Mouse (Mus musculus) lung, embryonic 14.5 days (tissue): Measurements from ENCODE around the gene Gm498. TPM values are rescaled to one million over a fixed set of nuclear protein-coding genes. Genes with fewer than 3 reads are reported as not detected.

ENCODE experiments used
- ATAC-seq: fragments of 200-750 bp; cut with Nextera tagmentation; 2 replicates; pipeline ENCODE4 v1.8.0; 2017; ENCODE audit warnings: mild to moderate bottlenecking, moderate TSS enrichment, moderate library complexity; ENCODE audit not compliant: insufficient read depth
- DNase-seq: peaks from one replicate; pipeline ENCODE4 v3.0.0-alpha.2; 2015
- H3K27ac ChIP-seq: fragments of 300-500 bp; sonication (generic); 2 replicates; pipeline ENCODE4 v1.5.1; 2014; ENCODE audit warnings: low read depth, mild to moderate bottlenecking, moderate library complexity
- H3K27me3 ChIP-seq: fragments of 300-500 bp; sonication (generic); 2 replicates; pipeline ENCODE4 v1.6.1; 2014; ENCODE audit warnings: low read length, control low read depth; ENCODE audit not compliant: insufficient read depth
- H3K36me3 ChIP-seq: fragments of 300-500 bp; sonication (generic); 2 replicates; pipeline ENCODE4 v1.6.1; 2014; ENCODE audit warnings: control low read depth; ENCODE audit not compliant: insufficient read depth
- H3K4me1 ChIP-seq: fragments of 300-500 bp; sonication (generic); 2 replicates; pipeline ENCODE4 v1.6.1; 2014; ENCODE audit warnings: antibody characterized with exemption, control low read depth; ENCODE audit not compliant: insufficient read depth
- H3K4me2 ChIP-seq: fragments of 300-500 bp; sonication (generic); 2 replicates; pipeline ENCODE4 v1.6.1; 2014; ENCODE audit warnings: mild to moderate bottlenecking
- H3K4me3 ChIP-seq: fragments of 300-500 bp; sonication (generic); 2 replicates; pipeline ENCODE4 v1.5.1; 2014; ENCODE audit warnings: low read depth, low read length
- H3K9ac ChIP-seq: fragments of 300-500 bp; sonication (generic); 2 replicates; pipeline ENCODE4 v1.6.1; 2014
- H3K9me3 ChIP-seq: fragments of 300-500 bp; sonication (generic); 2 replicates; pipeline ENCODE4 v1.6.1; 2016; ENCODE audit warnings: low read depth, low read length, control low read depth
- CTCF ChIP-seq: IDR thresholded peaks from 2 replicates; pipeline ENCODE4 v1.5.1; 2016; ENCODE audit warnings: antibody characterized with exemption, low read depth
- WGBS: fragments of 180-500 bp; shearing (Covaris S2); extraction: QIAGEN DNeasy Blood & Tissue Kit; methylation state at CpG from one replicate; pipeline ENCODE4 v1.1.7; 2014; 5-methylcytosine and 5-hydroxymethylcytosine counted together
- polyA plus RNA-seq: library from polyadenylated mRNA; unstranded; fragments of >200 nt; fragmentation: Nextera tagmentation; extraction: Ambion mirVana; gene quantifications from 2 replicates; pipeline ENCODE4 v1.2.1, GENCODE M21; 2014

The Gm498 gene
- polyA plus RNA-seq, 1 experiment from 2014 or later = not detected

DNA sequence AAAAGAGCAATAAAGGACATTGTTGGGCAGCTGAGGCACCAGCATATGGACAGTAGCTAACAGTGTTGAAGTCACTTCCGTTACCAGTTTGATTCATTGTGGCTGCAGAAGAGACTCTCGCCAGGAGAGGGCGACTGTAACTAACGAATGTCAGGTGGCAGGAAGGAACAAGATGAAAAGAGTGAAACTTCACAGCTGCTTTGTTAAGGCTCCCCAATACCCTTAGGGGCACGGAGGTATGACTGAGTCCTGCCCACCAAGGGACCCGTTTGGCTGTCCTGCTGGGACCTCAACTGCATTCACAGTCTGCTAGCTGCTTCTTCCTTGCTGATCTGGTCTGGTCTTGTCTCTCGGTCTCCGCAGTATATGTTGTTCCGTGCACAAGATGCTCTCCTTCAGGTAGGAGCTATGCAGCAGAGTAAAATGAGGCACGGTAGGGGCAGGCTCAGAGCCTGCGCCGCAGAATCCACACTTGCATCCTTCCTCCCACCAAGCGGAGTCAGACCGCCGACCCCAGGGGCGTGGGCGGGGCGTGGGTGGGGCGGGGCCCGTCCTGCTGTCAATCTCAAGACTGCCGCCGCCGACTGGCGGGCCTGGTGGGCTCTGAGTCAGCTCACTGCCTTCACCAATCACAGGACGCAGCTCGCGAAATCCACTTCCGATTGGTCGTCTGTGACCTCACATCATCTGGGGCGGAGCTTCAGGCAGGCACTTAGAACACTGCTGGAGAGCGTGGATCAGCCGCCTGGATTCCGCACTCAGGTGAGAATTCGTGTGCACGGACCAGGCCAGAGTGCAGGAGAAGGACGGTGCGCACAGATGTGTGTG, 36.9 kb upstream of the Gm498 start:
- Histone ChIP-seq H3K27ac (peak overlapping the region; percentile 87), H3K36me3 (0 out of 2 replicates have a peak, but pooled peaks cover 5% of the 10 kb centered on the region), H3K9me3 (no peaks in the 10 kb centered on the region), H3K4me2 (peak overlapping the region; percentile 84), H3K4me3 (peak overlapping the region; percentile 64), H3K4me1 (0 out of 2 replicates have a peak, but pooled peaks cover 6% of the 10 kb centered on the region), H3K27me3 (no peaks in the 10 kb centered on the region), H3K9ac (peak overlapping the region; percentile 67)
- peak; percentile 98 for DNase-seq
- peak; percentile 93 for TF ChIP-seq CTCF
- ATAC-seq = peak; percentile 98
- 2% methylated on average over 36 of the region's 37 CpGs for WGBS

DNA sequence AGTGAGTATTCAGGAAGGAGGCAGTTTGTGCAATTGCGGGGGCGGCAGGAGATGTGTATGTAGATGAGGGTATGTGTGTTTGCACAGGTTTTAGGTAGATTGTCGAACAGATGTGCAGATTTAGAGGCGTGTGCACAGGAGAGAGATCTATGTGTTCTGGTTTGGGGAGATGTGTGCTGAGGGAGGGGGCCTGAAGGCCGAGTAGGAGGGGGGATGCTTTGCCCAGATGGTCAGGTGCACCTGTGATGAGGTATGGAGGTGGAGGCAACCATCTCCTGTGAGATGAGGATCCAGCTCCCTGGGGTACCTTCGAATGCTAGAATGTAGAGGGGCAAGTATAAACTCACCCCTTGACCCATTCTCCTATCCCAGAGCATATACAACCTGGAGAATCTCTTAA, 36.2 kb upstream of the Gm498 start:
- H3K4me1 ChIP-seq = 0 out of 2 replicates have a peak, but pooled peaks cover 6% of the 10 kb centered on the region
- no peak for DNase-seq
- peak; percentile 25; the same call in 1 of the 2 replicates for ATAC-seq
- 9% methylated on average over 6 of the region's 6 CpGs for WGBS
- 0 out of 2 replicates have a peak, but pooled peaks cover 5% of the 10 kb centered on the region for H3K36me3 ChIP-seq
- no peak overlapping the region for H3K27ac ChIP-seq
- no peaks in the 10 kb centered on the region for H3K9me3 ChIP-seq
- peak overlapping the region; percentile 64 for H3K4me3 ChIP-seq
- H3K4me2 ChIP-seq = peak overlapping the region; percentile 84
- no peaks in the 10 kb centered on the region for H3K27me3 ChIP-seq
- TF ChIP-seq CTCF = no peak
- peak overlapping the region; percentile 49 for H3K9ac ChIP-seq

- Histone ChIP-seq H3K4me2 (no peak overlapping the region), H3K4me3 (no peak overlapping the region), H3K9me3 (no peaks in the 10 kb centered on the region), H3K36me3 (peaks cover 13% of the 10 kb centered on the region), H3K27ac (no peak overlapping the region), H3K9ac (no peak overlapping the region), H3K4me1 (0 out of 2 replicates have a peak, but pooled peaks cover 6% of the 10 kb centered on the region), H3K27me3 (no peaks in the 10 kb centered on the region)
- TF ChIP-seq CTCF = no peak
- peak; percentile 1 for DNase-seq
- WGBS = 75% methylated on average over 8 of the region's 8 CpGs
- no peak for ATAC-seq
Observed at GRCm38 (mm10) chr7:143832196-143832595, 34.4 kb upstream of the Gm498 start.

- Histone ChIP-seq H3K27ac (no peak overlapping the region), H3K27me3 (no peaks in the 10 kb centered on the region), H3K4me2 (no peak overlapping the region), H3K9me3 (no peaks in the 10 kb centered on the region), H3K36me3 (peaks cover 17% of the 10 kb centered on the region), H3K4me1 (0 out of 2 replicates have a peak, but pooled peaks cover 6% of the 10 kb centered on the region), H3K4me3 (no peak overlapping the region), H3K9ac (no peak overlapping the region)
- DNase-seq (no peak), ATAC-seq (no peak)
- 88% methylated on average over 2 of the region's 2 CpGs for WGBS
- TF ChIP-seq CTCF = no peak
Observed at GRCm38 (mm10) chr7:143832611-143833010, 34.0 kb upstream of the Gm498 start.

GRCm38 (mm10) chr7:143833581-143834190, 33.0 kb upstream of the Gm498 start:
- TF ChIP-seq CTCF = no peak
- Histone ChIP-seq H3K9me3 (no peaks in the 10 kb centered on the region), H3K27me3 (no peaks in the 10 kb centered on the region), H3K4me2 (no peak overlapping the region), H3K4me3 (no peak overlapping the region), H3K36me3 (peaks cover 23% of the 10 kb centered on the region), H3K4me1 (0 out of 2 replicates have a peak, but pooled peaks cover 6% of the 10 kb centered on the region), H3K9ac (no peak overlapping the region), H3K27ac (no peak overlapping the region)
- WGBS = 69% methylated on average over 6 of the region's 6 CpGs
- no peak for DNase-seq
- no peak for ATAC-seq

GRCm38 (mm10) chr7:143834316-143834715, 32.3 kb upstream of the Gm498 start:
- Histone ChIP-seq H3K27ac (no peak overlapping the region), H3K27me3 (no peaks in the 10 kb centered on the region), H3K4me1 (0 out of 2 replicates have a peak, but pooled peaks cover 6% of the 10 kb centered on the region), H3K4me3 (no peak overlapping the region), H3K9ac (no peak overlapping the region), H3K36me3 (peaks cover 27% of the 10 kb centered on the region), H3K9me3 (no peaks in the 10 kb centered on the region), H3K4me2 (no peak overlapping the region)
- 88% methylated on average over 2 of the region's 2 CpGs for WGBS
- no peak for TF ChIP-seq CTCF
- DNase-seq = no peak
- no peak for ATAC-seq

- Histone ChIP-seq H3K4me2 (no peak overlapping the region), H3K4me3 (no peak overlapping the region), H3K9me3 (no peaks in the 10 kb centered on the region), H3K27ac (no peak overlapping the region), H3K27me3 (no peaks in the 10 kb centered on the region), H3K9ac (no peak overlapping the region), H3K4me1 (0 out of 2 replicates have a peak, but pooled peaks cover 6% of the 10 kb centered on the region), H3K36me3 (peaks cover 32% of the 10 kb centered on the region)
- ATAC-seq (no peak), DNase-seq (no peak)
- TF ChIP-seq CTCF = no peak
- WGBS = 51% methylated on average over 3 of the region's 3 CpGs
Observed at GRCm38 (mm10) chr7:143834972-143835371, 31.7 kb upstream of the Gm498 start.
